Mouse (Mus musculus): ENCODE data around the gene Rdh14. TPM values are rescaled to one million over a fixed set of nuclear protein-coding genes. Genes with fewer than 3 reads are reported as not detected.

Gene Rdh14
- total RNA-seq (2014; fragmentation: Nextera tagmentation) (8.3 and 11.2 TPM in 2 replicates), total RNA-seq (2017) (10.5 and 12.0 TPM in 2 replicates)

DNA sequence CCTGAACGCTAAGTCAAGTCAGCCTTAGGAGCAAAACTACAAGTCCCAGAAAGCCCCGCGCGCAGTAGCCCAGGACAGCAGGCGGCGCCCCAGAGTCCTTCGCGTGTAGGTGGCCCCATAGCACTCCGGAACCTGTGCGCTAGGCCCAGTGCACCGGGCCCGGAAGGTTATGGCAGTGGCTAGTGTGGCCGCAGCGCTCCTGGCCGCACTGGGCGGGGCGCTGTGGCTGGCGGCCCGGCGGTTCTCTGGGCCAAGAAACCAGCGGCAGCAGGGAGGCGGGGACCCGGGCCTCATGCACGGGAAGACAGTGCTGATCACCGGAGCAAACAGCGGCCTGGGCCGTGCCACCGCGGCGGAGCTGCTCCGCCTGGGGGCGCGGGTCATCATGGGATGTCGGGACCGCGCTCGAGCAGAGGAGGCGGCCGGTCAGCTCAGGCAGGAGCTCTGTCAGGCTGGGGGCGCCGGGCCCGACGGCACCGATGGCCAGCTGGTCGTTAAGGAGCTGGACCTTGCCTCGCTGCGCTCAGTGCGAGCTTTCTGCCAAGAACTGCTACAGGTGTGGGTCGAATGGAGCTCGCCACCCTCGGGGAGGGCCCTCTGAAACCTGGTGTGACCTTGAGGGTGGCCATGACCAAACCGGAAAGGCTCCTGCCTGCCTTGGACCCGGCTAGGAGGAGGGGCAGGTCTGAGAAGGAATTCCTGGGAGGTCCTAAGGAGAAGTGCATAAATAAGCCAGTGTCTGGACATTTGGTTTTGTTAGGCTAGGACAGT, at the start of gene Rdh14:
Gene Rdh14, plus strand, starts transcription at position 102 of the 771 bp plus-strand sequence.
- ATAC-seq (replicated peaks; ENCODE audit: low FRiP score, low TSS enrichment, poor library complexity, severe bottlenecking): peak; percentile 99

DNA sequence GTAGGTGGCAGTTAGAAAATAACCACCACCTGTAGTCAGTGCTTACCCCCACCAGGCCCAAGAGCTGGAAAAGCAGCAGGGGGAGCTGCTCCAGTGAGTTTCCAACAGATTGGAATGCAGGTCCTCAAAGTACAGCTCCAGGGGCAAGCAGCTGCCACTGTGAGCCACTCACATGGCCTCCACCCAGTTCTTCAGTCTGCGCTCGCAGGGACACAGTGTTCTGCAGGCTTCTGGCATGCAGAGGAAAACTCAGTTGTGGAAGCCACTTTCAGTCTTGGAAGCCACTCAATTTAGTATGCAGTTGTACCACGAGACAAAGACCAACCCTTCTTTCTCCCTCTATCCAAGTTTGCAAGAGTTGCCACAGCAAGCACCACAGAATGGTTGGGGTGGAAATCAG, 39.9 kb upstream of the Rdh14 start:
- ATAC-seq (replicated peaks; ENCODE audit: low FRiP score, low TSS enrichment, poor library complexity, severe bottlenecking): no peak

- no peak for ATAC-seq (replicated peaks; ENCODE audit: low FRiP score, low TSS enrichment, poor library complexity, severe bottlenecking)
These were observed 32.8 kb upstream of the Rdh14 start for GRCm38 (mm10) chr12:10357756-10358155.

DNA sequence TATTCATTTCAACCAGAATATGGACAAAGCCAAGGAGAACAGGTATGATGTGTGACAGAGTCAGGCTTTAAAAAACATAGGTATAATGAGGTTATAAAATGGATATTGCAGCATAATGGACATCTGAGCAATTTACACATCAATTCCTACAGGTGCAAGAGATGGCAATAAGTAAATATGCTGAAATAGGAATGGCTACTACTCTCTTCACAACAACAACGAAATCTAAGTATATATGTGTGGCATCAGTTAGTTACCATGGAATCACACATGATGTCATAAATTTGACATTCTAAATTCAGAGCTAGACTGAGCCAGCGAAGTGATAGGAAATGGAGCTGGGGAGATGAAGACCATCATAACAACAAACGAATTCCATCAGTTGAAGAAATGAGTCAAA, 20.9 kb upstream of the Rdh14 start, which contains the start of gene Nt5c1b:
Gene Nt5c1b, plus strand, starts transcription at position 301 of the 400 bp plus-strand sequence.
- no peak for ATAC-seq (replicated peaks; ENCODE audit: low FRiP score, low TSS enrichment, poor library complexity, severe bottlenecking)

DNA sequence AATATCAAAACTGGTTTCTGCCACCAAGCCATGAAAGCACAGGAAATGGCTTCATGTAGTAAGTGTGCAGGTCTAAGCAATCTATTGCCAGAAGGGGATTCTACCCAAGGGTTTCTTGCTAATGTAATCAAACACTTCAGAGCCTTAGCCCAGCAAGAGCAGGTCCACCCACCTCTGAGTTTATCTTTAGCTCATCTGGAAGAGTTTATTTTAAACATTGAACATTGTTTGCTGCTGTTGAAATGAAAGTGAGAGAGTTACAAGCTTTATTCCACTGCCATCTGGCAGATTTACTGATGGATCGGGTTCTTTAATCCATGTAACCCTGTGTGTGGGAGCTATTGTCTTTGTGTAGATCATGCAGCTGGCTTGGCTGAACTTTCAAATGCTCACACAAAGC, 10.2 kb downstream of the Rdh14 start:
- ATAC-seq (replicated peaks; ENCODE audit: low FRiP score, low TSS enrichment, poor library complexity, severe bottlenecking): no peak

- no peak for ATAC-seq (replicated peaks; ENCODE audit: low FRiP score, low TSS enrichment, poor library complexity, severe bottlenecking)
These were observed 12.0 kb downstream of the Rdh14 start for GRCm38 (mm10) chr12:10402421-10403115.

DNA sequence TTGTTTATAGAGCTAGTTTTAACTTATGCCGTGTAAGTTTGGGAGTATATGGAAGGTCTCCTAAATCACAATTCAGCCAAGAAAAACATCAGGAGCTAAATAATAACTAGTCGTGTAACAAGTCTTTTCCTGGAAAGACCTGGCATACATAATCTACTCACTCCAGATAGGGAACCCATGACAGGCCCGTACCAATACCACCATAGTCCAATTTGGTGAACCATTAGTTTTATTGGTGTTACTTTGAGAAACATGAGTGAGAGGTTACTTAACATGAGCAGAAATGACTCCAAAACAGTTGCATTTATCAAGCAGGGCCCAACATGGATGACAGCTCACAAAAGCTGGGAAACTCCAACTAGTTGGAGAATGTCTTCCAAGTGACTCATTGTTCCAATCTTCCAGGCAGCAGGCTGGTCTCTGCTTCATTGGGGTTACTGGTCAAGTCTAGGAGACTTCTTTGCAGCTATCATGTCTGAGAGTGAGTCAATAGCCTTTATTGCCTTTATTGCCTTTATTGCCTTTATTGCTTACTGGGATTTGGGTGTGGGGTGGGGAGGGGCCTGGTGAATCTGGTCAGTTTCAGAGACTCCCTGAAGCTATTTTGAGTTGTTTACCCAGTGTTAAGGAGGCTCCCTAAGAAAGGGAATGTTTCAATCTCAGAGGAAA, 20.1 kb downstream of the Rdh14 start:
- ATAC-seq (replicated peaks; ENCODE audit: low FRiP score, low TSS enrichment, poor library complexity, severe bottlenecking): no peak

GRCm38 (mm10) chr12:10411453-10411852, 20.9 kb downstream of the Rdh14 start:
- ATAC-seq (replicated peaks; ENCODE audit: low FRiP score, low TSS enrichment, poor library complexity, severe bottlenecking): no peak

DNA sequence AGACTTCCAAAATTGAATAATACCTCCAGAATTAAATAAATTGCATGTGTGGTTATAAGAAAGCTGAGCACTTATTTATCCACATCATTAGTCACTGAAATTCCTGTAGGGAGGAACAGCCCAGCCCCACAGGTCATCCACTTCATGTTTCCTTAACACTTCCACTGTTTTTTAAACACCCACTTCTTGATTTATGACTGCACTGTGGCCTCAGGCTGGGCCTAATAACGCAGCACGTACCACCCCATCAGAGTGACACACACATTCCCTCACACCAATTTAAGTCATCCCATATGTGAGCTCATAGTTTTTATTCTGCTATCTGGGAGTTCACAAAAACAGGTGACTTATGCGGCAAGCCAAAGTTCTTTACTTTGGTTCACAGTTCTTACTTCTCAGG, 31.8 kb downstream of the Rdh14 start:
- no peak for ATAC-seq (replicated peaks; ENCODE audit: low FRiP score, low TSS enrichment, poor library complexity, severe bottlenecking)

DNA sequence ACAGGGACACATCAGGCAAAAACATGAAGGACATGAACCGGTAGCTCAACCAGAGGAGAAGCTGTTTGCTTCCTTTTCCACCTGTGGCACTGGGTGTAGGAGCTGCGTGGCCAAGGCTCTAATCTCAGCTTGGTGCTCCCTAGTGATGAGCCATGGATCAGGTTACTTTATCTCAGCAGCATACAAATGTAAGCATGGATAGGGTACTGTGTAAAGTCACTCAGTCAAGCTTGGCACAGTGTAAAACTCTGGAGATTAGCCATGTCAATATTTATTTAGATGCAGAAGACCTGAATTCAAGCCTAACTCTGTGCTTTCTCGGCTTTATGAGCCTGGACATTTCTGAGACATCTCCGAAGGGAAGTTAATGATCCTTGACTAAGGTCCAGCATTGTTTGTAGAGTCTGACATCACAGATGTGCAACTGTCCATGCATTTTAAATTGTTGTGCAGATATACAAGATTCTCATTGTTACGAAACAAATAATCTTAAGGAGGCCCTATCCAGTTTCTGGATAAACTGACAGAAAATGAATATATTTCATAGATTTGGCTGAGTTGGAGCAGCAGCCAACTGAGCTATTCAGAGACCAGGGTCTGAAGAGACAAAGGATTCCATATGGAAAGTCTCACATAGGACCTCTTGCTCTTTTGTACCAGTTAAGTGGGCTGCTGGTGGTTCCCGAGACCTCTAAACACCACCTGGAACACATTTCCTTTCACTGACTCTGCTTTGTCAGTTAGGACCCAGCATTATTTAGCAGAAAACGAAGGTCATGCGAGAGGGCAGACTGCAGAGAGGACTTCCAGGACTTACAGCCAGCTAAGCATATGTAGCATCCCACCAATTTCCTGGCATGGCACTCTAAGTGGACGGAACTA, 35.7 kb downstream of the Rdh14 start:
- ATAC-seq (replicated peaks; ENCODE audit: low FRiP score, low TSS enrichment, poor library complexity, severe bottlenecking): no peak

GRCm38 (mm10) chr12:10430999-10431398, 40.4 kb downstream of the Rdh14 start:
- ATAC-seq (replicated peaks; ENCODE audit: low FRiP score, low TSS enrichment, poor library complexity, severe bottlenecking): no peak

DNA sequence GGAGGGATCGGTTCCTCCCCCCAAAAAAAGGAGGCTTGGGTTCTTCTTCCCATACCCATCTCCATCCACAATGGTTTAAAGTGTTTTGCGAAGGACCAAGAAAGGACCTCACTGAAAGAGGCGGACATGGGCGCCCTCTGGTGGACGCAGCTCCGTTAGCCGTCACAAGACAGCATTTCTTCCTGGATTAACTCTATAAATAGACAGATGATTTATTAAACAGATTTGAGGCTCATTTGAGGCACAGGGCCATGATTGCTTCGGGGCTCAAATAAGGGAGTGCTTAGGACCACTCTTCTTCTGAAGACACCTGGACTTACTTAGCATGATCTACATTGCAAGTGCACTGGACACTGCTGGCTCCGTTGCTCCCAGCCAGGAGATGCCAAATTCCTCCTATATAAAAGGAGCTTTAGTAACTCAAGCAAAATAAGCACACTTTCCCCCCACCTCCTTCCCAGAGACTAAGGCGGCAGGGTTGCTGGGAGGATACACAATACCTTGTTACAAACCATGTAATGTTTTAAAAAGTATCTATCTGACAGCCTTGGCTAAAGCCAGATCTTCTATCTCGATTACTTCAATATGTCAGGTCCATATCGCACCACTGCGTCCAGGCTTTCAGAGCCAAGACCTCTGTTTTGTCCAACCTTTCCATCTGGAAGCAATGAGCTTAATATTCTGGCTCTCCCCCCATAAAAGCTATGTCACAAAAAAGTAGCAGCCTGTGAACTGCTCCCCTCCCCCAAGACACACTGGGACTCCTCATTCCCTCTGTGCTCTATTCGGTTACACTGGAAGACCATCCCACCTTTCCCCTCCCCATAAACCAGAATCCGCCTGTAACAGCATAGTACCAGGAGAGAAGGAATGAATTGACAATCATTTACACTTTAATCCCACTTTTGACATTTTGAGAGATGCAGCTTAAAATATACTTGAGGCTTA, 47.8 kb downstream of the Rdh14 start:
- ATAC-seq (replicated peaks; ENCODE audit: low FRiP score, low TSS enrichment, poor library complexity, severe bottlenecking): peak; percentile 75

DNA sequence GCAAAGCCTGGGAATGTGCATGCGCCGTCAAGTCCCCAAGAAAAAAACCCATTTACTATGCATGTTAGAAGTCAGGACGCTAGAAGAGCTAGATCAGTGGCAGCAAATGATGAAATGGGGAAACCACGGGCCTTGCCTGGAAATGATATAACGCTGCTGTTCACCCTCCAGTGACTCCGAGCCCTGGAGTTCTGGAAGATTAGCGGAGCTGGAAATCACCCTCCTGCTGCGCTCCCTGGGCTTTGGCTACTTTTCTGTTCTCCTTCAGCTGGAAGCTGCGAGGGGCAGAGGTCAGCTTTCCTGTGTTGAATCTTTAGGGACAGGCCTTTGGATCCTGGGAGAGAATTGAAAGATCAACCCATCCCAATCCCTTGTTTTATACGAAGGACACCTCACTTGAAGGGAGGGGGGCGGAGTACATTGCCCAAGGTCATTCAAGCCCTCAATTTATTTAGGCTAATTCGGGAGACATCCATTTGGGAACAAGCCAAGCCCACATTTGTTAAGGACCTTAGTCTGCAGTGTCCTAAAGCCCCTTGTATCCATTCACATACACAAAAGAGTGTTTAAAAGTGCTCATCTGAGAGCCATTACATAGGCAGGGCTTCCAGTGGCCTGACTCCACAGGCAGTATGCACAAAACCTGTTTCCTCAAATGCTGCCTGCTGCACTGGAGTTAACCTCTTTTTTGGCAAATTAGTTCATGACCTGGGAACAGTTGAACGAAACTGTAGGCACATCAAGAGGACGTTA, 49.1 kb downstream of the Rdh14 start:
- no peak for ATAC-seq (replicated peaks; ENCODE audit: low FRiP score, low TSS enrichment, poor library complexity, severe bottlenecking)

Other genes with a start within 250 kb of the Rdh14 start
- not detected in 2 replicates for gene Nt5c1b, start 20.8 kb upstream of the Rdh14 start, total RNA-seq (2014; fragmentation: Nextera tagmentation)
- not detected in 2 replicates for gene Nt5c1b, start 20.8 kb upstream of the Rdh14 start, total RNA-seq (2017)